Mouse (Mus musculus): ENCODE data around the gene Vwa3b.

Vwa3b gene

DNA sequence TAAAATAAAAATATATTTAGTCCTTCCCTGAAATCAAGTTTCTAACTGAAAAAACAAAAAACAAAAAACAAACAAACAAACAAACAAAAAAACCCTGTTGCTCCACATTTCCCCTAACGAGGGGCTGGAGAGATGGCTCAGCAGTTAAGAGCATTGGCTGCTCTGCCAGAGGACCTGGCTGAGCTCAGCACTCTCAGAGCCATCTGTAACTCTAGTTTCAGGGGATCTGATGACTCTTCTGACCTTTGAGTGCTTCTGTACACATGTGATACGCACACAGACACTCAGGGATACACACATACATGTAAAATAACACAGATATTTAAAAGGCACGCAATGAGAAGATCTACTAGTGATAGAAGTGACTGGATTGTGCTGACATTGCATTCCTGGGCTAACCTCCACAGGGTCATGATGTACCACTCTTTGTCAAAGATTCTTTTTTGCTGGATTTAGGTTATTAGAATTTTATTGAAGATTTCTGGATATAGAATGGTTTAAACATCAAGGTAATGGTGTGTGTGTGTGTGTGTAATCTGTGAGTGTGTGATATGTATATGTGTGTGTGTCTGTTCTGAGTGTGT, 14.7 kb upstream of the Vwa3b start:
- DNase-seq (ENCODE audit: low read depth), result no peak

DNA sequence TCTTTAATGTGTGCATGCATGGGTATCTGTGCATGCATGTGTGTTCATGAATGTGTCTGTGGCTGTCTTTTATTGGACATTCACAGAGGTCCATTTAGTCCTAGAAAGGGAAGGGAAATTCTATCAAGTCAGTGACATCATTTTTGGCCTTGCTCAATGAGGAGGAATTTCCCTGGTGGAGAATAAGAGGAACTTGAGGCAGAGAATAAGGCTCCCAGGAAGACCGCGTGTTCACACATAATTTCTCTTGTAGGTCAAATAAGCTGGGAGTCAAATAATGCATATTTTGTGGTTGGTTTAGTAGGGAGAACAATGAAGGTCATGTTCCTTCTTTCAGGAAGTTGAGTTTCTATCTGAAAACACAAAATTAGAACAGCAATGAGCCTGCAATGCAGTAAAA, 13.4 kb upstream of the Vwa3b start:
- no peak for DNase-seq (ENCODE audit: low read depth)

DNA sequence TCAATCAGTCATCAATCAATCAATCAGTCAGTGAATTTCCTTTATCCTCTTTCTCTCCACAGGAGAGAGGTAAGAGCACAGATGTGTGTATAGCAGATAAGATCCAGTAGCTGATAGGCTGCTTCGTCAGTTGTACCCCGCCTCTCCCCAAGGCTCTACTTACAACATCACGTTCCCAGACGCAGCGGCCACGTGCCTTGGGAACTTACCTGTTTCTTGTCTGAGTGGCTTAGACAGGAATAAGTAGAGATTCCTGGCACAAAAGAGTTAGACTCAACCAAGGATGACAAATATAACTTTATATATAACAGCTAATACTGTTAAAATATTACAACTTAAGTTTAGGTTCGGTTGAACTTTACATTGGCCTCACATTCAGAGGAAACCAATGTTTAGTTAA, 12.7 kb upstream of the Vwa3b start:
- DNase-seq (ENCODE audit: low read depth), result no peak

DNA sequence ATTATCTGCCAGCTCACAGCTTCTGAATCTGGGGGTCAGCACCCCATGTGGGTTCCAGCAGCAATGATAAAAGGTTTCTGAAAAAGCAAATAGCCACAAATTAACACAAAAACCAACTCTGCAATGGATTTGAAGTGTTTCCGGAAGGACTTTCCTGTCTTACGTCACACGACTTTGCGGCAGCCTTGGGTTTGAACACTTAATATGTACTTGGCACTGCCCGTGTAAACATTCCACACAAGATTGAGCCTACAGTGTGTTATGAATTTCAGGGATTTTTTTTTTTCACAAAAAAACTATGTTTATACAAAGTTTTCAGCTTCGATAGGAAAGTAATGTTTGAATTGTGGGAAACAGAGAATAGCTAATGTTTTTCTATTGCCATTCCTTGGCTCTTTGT, 7.4 kb upstream of the Vwa3b start:
- DNase-seq (ENCODE audit: low read depth), result no peak

DNA sequence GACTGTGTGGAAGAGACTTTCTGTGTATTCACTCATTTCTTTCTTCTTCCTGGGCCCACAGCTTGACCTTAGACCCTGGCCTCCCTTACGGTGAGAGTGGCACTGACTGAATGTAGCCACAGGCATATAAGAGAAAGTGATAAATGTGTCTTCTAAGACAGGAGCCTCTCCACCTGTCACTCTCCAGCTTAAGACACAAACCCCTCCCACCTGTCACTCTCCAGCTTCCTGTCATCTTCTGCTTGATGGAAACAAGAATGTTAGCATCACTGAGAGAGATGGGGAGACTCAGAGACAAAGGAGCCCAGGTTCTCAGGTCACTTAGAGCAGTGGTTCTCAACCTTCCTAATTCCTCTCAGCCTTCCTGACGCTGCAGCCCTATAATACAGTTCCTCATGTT, 3.7 kb upstream of the Vwa3b start:
- DNase-seq (ENCODE audit: low read depth), result no peak

DNA sequence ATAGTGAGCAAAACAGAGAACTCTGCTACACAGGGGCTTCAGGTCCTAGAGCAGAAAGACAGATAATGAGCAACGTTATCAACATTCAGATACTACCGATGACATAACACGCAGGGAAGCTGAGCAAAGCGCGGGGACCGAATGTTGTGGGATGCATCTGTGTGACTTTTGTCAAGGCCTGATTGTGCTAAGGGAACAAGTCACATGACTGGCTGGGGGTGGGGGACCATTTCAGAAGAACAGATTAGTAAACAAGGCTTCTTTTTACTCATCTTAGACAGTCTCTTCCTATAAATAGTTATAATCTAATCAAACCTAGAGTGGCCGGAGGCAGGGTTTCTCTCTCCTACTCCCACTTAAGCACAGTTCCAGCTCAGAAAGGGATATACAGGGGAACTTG, 1.7 kb upstream of the Vwa3b start:
- DNase-seq (ENCODE audit: low read depth), result no peak

DNA sequence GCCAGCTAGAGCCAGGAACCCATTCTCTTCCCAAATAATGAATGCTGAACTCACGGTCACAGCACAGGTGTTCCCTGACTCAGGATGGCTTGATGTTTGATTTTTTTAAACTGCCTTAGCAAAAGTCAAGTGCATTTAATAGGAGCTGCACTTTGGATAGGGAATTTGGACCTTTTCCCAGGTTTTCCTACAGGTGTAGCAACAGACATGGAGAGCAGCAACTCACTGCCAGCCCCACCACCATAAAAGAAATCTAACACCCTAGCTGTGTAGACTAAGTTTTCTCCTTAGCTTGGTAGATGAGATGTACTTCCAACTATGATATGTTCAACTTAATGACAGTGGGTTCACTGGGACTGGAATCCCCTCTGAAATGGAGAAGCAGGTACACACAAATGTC, 1.0 kb upstream of the Vwa3b start:
- no peak for DNase-seq (ENCODE audit: low read depth)

DNA sequence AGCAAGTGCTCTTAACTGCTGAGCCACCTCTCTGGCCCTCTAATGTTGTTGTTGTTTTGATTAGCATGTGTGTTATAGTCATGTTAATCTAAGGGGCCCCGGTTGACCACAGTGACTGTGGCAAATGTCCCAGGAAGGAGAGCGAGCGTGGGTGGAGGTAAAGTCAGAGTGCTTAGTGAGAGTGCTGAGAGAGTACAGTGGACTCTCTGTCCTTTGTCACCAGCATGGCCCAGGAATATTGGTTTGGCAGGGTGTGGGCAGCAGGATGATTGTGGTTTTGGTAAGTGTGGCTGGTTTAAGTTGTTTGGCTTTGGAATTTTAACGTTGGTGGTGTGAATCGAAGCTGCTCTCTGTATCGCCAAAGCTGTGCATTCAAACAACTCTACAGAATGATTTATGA, 470 bp downstream of the Vwa3b start:
- no peak for DNase-seq (ENCODE audit: low read depth)

DNA sequence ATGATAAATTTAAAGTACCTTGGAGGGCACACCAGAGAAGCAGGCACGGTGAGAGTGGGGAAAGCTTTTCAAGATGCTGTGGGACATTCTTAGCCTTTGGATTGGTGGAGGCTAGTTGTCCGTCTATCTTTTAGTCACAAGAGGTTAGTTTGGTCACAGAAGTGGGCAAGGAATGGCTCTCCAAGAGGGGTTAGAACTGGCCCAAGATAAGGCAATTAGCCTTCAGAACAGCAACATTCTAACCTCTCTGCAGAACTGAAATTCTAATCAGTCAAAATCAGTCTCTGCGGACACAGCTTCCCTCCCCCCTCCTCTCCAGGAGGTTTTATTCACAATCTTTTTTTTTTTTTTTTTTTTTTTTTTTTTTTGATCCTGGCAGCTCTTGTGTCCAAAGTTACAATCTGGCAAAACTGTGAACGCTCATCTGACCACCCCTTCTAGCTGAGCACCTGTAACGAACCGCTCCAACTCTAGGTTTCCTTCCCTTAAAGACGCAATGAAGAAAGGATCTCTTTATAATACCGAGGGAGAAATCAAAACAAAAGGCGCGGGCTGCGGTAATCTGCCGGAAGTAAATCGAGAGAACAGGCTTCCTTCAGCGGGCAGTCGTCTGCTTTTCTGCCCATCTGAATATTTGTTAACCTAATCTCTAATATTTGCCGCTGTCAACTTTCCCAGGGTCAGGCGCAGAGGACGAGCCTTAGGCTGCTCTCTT, 2.2 kb downstream of the Vwa3b start:
- DNase-seq (ENCODE audit: low read depth), result no peak

DNA sequence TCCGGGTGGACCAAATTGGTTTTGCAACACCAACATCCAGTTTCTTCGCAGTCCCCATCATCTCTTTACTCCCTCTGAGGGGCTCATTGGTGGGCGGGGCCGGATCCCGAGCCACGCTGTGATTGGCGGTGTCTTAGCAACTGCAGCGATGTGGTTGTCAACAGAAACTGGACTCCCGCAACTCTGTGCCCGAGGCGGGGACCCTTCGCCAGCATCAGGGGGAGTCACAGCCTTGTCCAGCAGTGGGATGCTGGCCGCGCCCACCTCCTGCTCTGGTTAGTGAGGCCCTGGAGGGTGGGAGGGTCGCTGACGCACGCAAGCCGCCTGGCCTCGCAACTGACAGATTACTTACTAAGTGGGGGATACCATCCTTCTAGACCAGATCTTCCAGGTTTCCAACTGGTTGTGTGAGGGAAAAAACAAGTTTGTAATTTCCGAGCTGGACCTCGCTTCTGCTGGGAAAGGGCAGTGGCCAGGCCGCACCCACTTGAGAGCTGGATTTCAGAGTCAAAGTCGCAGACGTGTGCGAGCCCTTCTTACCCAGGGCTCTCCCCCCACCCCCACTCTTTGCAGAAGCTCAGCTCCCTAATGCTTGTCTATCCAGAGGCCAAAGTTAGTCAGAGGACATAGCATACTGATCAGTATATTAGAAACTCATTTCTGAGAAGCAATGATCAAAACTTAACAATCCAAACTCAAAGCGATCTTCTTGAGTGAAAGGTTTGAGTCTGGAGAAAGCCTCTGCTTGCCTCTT, 2.9 kb downstream of the Vwa3b start:
- DNase-seq (ENCODE audit: low read depth), result no peak

DNA sequence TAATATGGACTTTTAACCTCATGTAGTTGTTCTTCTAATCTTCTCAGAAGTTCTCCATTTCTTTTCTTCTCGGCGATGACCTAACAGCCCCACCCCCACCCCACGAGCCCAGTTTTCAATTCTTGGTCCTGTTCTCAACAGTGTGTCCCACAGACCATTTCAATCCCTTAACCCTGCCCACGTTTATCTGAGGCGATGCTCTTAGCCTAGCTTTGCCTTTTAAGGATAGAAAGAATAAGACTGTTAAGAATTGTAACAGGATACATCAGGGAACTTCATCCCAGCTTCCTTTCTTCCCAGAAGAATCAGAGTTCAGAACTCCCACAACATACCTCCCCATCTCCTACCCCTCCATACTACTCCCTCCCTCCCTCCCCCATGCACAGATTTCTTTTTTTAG, 3.5 kb downstream of the Vwa3b start:
- DNase-seq (ENCODE audit: low read depth), result no peak

DNA sequence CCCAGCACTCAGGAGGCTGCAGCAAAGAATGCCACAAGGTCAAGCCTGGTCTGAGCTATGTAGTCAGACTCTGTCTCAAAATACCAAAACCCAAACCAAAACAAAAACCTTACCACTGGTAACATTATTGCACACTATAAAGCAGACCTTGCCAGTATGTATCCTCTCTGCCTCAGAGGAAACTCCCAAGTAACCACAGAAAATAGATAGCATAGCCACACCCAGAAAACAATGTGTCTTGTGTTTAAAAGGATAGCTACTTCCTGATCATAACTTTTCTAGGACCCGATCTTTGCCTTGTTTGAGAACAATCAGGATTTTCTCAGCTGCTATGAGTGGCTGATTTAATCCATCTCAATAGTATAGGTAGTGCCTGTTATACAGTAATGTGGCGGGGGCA, 4.3 kb downstream of the Vwa3b start:
- no peak for DNase-seq (ENCODE audit: low read depth)

DNA sequence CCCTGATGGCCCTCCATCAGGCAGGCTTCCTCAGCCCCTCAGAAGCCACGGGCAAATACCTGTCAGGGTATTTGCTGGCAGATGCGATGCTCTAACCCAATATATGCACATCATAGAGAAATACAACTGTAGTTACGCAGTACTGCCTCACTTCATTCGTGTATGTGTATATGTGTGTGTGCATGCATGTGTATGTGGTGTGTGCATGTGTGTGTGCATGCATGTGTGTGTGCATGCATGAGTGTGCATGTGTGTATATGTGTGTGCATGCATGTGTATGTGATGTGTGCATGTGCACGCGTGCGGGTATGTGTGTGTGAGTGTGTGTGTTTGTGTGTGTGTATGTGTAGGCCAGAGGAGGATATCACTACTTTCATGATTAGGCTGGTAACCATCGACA, 9.5 kb downstream of the Vwa3b start:
- no peak for DNase-seq (ENCODE audit: low read depth)

DNA sequence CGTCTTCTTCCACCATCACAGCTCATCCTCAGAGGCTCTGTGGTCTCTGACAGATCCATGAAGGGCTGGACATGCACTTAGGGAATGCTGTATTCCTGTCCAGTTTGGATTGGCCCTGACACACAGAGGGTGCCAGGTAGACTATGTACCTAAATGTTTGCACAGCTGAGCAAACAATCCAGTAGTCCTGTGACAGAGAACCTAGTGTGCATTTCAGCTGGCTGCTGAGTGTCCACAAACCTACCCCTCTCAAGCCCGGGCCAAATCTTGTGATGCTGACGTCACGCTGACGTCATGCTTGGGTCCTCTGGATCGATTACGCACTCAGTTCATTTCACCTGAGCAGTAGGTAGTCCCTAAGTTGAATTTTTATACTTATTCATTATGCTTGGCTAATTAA, 14.7 kb downstream of the Vwa3b start:
- no peak for DNase-seq (ENCODE audit: low read depth)

DNA sequence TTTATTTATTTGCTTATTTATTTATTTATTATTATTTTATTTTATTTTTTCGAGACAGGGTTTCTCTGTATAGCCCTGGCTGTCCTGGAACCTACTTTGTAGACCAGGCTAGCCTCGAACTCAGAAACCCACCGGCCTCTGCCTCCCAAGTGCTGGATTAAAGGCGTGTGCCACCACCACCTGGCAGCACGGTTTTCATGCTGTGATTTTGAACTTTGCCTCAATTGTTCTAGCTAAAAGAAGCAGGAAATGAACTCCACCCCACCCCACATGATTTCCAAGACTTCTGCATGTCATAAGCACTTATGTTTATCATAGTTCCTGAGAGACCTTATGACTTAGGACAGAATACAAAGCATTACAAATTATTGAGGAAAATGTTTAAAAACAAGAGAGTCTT, 15.5 kb downstream of the Vwa3b start:
- DNase-seq (ENCODE audit: low read depth), result no peak

DNA sequence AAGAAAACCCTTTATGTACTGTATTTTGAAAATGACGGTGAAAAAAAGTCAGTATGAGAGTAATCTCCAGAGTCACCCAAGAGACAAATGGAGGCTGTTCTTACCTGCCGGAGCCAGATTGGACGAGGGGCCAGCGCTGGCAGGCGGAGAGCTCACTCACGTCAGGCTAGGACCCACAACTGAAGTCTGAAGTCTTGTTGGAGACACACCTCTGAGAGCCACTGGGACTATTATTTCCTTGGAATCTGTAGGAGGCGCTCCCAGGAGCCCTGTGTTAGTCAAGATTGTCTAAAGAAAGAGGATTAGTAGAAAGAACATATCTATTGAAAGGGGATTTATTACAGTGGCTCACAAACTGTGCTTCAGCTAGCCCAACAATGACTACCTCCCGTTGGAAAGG, 16.4 kb downstream of the Vwa3b start:
- DNase-seq (ENCODE audit: low read depth), result no peak

DNA sequence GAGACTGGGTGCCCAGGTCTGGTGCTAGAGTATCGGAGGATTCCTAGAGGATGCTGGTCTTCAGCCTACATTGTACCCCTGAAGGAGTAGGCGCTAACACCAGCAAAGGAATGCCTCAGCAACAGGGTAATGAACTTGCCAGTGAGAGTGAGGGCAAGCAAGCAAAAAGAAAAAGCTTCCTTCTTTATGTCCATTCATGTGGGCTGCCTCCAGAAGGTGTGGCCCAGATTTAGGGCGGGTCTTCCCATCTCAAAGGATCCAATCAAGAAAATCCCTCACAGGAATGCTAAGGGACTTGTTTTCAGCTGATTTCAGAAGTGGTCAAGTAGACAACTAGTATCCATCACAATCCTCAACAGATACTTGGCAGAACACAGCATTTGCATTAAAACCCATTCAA, 16.8 kb downstream of the Vwa3b start:
- DNase-seq (ENCODE audit: low read depth), result no peak

DNA sequence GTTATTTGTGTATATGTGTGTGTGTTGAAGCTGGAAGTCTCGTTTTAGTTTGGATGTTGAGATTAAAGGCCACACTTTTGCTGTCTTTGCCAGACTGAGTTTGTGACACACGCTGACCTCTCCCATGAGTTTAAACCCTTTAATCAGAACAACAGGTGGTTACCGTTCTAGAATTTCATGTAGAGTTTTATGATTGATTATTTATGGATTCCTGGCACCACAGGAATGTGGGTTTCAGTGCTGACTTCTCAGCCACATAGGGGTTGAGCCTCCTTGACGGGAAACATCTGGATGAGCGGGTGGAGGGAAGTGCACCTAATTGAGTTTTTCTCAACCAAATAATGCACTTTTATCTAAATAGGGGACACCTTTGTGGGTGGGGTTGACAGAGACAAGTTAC, 19.1 kb downstream of the Vwa3b start:
- DNase-seq (ENCODE audit: low read depth), result no peak

DNA sequence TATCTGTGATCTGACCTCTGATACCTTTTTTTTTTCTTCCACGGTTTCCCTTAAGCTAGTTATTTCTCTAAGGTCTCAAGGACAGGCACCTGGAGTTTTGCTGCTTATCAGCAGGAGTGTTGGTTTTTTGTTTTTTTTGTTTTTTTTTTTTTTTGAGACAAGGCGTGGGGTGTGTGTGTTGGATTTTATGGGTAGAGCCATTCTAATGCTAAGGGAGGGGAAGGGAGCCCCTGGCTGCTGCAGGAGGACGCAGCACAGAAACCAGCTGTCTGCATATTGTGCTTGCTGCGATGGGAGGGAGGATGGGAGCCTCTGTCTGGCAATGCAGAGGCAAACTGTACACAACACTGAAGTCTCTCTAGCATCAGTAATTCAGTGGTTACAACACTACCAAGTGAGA, 22.8 kb downstream of the Vwa3b start:
- DNase-seq (ENCODE audit: low read depth), result no peak

DNA sequence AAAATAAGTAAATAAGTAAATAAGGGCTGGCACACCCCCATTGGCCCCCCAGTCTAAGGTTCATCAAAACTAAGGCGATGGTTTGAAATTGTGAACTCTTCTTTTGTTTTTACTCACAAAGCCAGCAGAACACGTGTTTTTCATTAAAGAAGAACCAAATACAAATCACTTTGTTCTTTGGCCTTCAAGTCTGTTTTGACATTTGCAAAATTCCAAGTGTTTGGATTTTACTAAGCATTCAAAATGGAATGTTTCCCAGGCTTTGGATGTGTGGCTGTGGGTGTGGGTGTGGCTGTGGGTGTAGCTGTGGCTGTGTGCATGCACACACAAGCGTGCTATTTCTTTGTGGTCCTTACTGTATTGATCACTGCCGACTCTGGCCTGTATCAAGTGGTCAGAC, 27.3 kb downstream of the Vwa3b start:
- no peak for DNase-seq (ENCODE audit: low read depth)

DNA sequence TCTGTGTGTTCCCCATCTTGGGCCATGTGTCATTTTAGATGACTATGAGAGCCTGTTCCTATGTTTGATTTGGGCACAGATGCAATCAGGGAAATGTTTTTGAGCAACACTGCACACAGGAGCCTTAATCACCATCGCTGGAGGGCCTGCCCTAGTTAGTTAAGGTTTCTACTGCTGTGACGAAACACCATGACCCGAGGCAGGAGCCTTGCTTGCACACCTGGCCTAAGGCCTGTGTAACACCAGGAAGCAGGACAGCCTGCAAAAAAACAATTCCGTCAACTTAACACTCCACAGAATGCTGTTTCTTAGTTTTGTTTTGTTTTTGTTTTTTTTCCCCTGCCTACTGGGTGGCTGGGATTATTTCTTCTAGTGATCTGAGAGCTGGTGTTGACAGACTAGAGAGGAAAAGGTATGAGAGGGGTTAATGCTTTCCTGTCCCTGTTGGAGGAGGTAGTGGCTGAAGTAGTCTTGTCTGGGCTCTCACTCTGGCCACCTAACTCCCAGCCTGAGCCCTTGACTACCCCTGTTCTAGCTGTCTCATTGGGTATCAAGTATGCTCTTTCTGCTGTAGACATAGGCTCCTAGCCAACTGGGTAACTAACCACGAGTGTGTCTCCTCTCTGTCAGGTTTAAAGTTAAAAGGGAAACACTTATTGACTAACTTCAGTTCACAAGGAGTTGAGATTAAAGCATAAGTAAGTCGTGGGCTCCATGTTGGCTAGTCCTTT, 30.6 kb downstream of the Vwa3b start:
- DNase-seq (ENCODE audit: low read depth), result no peak

DNA sequence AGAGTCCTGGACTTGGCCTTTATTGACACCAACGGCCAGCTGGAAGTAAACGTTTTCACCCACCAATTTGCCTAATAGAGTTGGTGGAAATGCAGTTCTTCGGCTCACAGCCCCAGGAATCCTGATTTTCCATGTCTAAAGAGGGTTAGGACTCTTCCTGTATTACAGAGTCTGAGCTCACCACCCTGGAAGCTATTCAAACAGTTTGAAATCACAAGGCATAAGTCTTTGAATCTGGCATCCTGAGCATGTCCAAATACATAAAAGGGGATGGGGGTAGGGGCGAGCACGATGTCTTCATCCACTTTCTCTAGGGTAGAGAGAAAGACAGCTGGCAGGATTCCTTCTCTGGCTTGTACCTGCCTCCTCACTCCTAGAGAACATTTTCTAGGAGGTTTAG, 34.5 kb downstream of the Vwa3b start:
- DNase-seq (ENCODE audit: low read depth), result no peak

DNA sequence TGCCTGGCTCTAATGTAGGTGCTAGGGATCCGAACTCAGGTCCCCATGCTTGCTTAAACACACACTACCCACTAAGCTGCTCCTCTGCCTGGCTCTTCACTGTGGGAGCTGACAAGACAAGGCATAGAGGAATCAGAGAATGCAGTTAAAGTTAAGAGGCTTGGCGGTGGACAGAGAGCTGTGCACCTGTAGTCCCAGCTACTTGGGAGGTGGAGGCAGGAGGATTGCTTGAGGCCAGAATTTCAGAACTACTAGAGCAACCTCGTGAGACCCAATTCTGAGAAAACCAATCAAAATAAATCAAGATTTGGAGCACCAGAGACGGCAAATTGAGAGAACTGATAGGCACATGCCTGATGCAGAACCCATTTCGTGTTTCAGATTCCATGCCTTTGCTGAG, 36.7 kb downstream of the Vwa3b start:
- DNase-seq (ENCODE audit: low read depth), result no peak
